Mouse (Mus musculus) midbrain, embryonic 12.5 days (tissue): ENCODE measurements around the gene Hsf2bp. TPM values are rescaled to one million over a fixed set of nuclear protein-coding genes. Genes with fewer than 3 reads are reported as not detected.

Experiments
- ATAC-seq: fragments of 200-750 bp; cut with Nextera tagmentation; 2 replicates; pipeline ENCODE4 v1.8.0; 2017; ENCODE audit warnings: low read depth, moderate TSS enrichment, moderate library complexity; ENCODE audit not compliant: low FRiP score
- H3K27ac ChIP-seq: fragments of 300-500 bp; sonication (generic); replicated peaks from 2 replicates; pipeline ENCODE4 v1.5.1; 2016; ENCODE audit warnings: mild to moderate bottlenecking
- H3K27me3 ChIP-seq: fragments of 300-500 bp; sonication (generic); 2 replicates; pipeline ENCODE4 v1.6.1; 2016; ENCODE audit warnings: mild to moderate bottlenecking
- H3K36me3 ChIP-seq: fragments of 300-500 bp; sonication (generic); 2 replicates; pipeline ENCODE4 v1.6.1; 2016
- H3K4me1 ChIP-seq: fragments of 300-500 bp; sonication (generic); 2 replicates; pipeline ENCODE4 v1.6.1; 2016
- H3K4me2 ChIP-seq: fragments of 300-500 bp; sonication (generic); replicated peaks from 2 replicates; pipeline ENCODE4 v1.6.1; 2016; ENCODE audit warnings: mild to moderate bottlenecking, moderate library complexity
- H3K4me3 ChIP-seq: fragments of 300-500 bp; sonication (generic); 2 replicates; pipeline ENCODE4 v1.5.1; 2016; ENCODE audit warnings: mild to moderate bottlenecking
- H3K9ac ChIP-seq: fragments of 300-500 bp; sonication (generic); replicated peaks from 2 replicates; pipeline ENCODE4 v1.6.1; 2016; ENCODE audit warnings: mild to moderate bottlenecking, moderate library complexity
- H3K9me3 ChIP-seq: fragments of 300-500 bp; sonication (generic); 2 replicates; pipeline ENCODE4 v1.6.1; 2016; ENCODE audit warnings: mild to moderate bottlenecking
- WGBS: fragments of 180-500 bp; shearing (Covaris S2); methylation state at CpG from one replicate; pipeline ENCODE4 v1.1.7; 2016; 5-methylcytosine and 5-hydroxymethylcytosine counted together
- polyA plus RNA-seq: library from polyadenylated mRNA; unstranded; fragments of >200 nt; fragmentation: Nextera tagmentation; extraction: Ambion mirVana; gene quantifications from 2 replicates; pipeline ENCODE4 v1.2.1, GENCODE M21; 2016

Hsf2bp gene
- polyA plus RNA-seq, 1 experiment from 2014 or later: 0.66 TPM

DNA sequence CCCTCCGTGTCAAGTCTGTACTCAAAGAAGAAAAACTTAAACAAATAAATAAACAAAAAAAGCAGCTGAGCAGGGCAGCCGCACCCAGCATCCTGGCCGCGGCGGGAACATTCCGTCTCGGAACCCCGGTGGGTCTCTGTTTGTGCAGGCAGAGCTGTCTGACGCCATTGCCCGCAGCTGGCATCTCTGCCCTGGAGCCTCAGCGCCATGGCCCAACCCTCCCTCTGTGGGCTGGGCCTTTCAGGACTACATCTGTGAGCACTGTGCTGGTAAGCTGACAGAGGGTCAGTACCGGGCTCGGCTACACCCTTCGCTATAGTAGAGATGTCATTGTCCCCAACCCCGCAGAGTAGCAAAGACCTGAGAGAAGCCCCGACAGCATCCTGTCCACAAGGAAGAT is 123.8 kb downstream of the Hsf2bp start:
- Histone ChIP-seq H3K4me1 (peaks cover 11% of the 10 kb centered on the region; the same call in 1 of the 2 replicates), H3K9me3 (no peaks in the 10 kb centered on the region), H3K9ac (no peak overlapping the region), H3K4me3 (no peak overlapping the region), H3K27ac (no peak overlapping the region), H3K4me2 (no peak overlapping the region), H3K36me3 (no peaks in the 10 kb centered on the region), H3K27me3 (no peaks in the 10 kb centered on the region)
- 84% methylated on average over 16 of the region's 16 CpGs for WGBS
- no peak for ATAC-seq

DNA sequence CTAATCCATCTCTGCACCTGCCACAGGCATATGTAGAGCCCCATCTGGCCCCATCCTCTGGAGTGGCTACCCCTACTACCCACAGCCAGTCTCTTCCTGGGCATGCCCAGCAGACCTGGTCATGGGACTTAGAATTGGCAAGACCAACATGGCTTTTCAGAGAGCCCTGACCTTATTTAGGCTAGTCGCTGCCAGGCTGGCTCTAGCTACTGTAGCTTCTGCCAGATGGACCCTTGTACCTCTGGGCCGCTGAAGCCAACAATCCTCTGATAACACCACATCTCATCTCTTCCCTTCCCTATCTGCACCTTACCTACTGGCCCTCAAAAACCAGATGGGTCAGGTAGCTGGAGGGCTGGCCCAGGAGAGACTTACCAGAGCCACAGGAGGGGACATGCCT is 127.2 kb downstream of the Hsf2bp start:
- H3K27ac ChIP-seq: no peak overlapping the region

DNA sequence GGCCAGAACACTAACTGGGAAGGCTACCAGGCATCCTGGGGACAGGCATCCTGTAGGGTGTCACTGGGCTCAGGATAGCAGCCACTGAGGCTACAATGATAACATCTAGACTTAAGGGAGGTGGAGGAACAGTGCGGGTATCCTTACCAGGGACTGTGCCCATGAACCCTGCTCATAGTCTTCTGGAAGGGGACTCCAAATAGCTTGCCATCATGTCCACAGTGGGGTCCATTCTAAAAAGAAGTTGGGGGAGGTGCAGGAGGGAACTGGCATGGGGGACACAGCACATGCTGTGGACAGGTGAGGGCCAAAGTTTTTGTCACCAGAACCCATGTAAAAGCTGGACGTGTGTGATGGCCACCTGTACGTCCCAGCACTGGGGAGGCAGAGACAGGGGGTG is 129.7 kb downstream of the Hsf2bp start:
- WGBS: 91% methylated on average over 3 of the region's 3 CpGs
- Histone ChIP-seq H3K4me3 (no peak overlapping the region), H3K4me1 (no peaks in the 10 kb centered on the region), H3K9ac (no peak overlapping the region), H3K9me3 (no peaks in the 10 kb centered on the region), H3K4me2 (no peak overlapping the region), H3K36me3 (no peaks in the 10 kb centered on the region), H3K27me3 (no peaks in the 10 kb centered on the region), H3K27ac (no peak overlapping the region)
- no peak for ATAC-seq

More for the DNA sequence above, 127.2 kb downstream of the Hsf2bp start:
- Histone ChIP-seq H3K36me3 (no peaks in the 10 kb centered on the region), H3K27me3 (no peaks in the 10 kb centered on the region), H3K9ac (no peak overlapping the region), H3K4me1 (0 out of 2 replicates have a peak, but pooled peaks cover 8% of the 10 kb centered on the region), H3K4me3 (no peak overlapping the region), H3K4me2 (no peak overlapping the region), H3K9me3 (no peaks in the 10 kb centered on the region)
- 93% methylated on average over 2 of the region's 2 CpGs for WGBS
- no peak for ATAC-seq

DNA sequence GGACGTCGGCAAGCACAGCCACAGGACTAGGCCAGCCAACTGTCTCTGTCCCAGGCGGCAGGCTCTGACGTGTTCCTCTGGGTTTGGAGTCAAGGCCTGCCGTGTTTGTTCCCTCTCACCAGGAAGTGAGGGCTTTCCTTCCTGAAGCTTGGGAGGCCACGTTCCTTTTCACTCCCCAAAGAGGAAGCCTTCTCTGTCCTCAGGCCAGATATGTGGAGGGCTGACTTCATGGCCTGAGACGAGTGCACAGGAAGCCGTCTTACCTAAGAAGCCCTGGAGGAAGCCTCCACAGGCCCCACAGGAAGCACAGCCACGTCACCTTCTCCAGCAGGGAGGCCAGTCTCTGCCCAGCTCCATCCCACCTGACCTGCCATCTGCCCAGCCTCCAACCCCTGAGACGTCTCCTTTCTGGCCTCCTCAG is 130.3 kb downstream of the Hsf2bp start:
- ATAC-seq: no peak
- no peak overlapping the region for H3K4me3 ChIP-seq
- H3K27me3 ChIP-seq: no peaks in the 10 kb centered on the region
- no peaks in the 10 kb centered on the region for H3K36me3 ChIP-seq
- H3K4me2 ChIP-seq: no peak overlapping the region
- WGBS: 70% methylated on average over 10 of the region's 10 CpGs
- H3K9ac ChIP-seq: no peak overlapping the region
- no peaks in the 10 kb centered on the region for H3K9me3 ChIP-seq
- H3K4me1 ChIP-seq: no peaks in the 10 kb centered on the region
- H3K27ac ChIP-seq: no peak overlapping the region

DNA sequence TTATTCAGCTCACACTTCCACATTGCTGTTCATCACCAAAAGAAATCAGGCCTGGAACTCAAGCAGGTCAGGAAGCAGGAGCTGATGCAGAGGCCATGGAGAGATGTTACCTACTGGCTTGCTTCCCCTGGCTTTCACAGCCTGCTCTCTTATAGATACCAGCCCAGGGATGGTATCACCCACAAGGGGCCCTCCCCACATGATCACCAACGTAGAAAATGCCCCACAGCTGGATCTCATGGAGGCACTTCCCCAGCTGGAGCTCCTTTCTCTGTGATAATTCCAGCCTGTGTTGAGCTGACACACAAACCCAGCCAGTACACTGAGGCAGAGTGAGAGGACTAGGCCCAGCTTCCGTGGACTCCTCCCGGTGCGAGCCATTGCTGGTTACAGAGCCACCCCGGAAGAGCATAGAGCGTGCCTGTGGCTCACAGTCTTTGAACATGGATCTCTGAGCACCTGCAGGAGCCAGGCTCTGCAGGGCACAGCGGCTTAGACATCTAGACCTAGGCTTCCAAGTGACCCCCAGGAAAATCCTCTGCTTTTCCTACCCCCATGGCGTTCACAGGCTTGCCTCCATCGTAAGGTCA is 130.9 kb downstream of the Hsf2bp start:
- WGBS: 87% methylated on average over 9 of the region's 9 CpGs
- H3K27me3 ChIP-seq: no peaks in the 10 kb centered on the region
- no peak overlapping the region for H3K27ac ChIP-seq

DNA sequence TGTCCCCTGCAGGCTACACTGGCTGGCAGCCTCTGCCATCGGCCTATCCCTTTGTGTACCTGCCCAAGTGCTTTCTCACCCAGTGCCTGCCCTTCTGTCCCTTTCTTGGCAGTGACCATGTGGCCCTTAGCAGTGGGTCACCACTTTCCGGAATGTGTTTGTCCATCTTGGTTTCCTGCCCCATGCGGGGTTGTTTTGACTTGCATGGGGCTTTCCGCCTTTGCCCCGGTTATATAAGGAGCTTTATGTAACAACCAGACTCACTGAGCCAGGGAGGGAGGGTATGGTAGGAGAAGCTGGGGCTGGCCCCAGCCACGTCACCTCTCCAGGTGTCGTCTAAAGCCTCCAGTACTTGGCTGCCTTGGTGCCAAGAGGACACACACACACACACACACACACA is 132.1 kb downstream of the Hsf2bp start:
- Histone ChIP-seq H3K4me3 (no peak overlapping the region), H3K4me1 (no peaks in the 10 kb centered on the region), H3K27me3 (no peaks in the 10 kb centered on the region), H3K9me3 (no peaks in the 10 kb centered on the region), H3K27ac (no peak overlapping the region), H3K9ac (no peak overlapping the region), H3K4me2 (no peak overlapping the region), H3K36me3 (no peaks in the 10 kb centered on the region)
- 83% methylated on average over 7 of the region's 7 CpGs for WGBS
- no peak for ATAC-seq

More for the DNA sequence above, 130.9 kb downstream of the Hsf2bp start:
- ATAC-seq: no peak
- Histone ChIP-seq H3K9me3 (no peaks in the 10 kb centered on the region), H3K4me2 (no peak overlapping the region), H3K36me3 (no peaks in the 10 kb centered on the region), H3K9ac (no peak overlapping the region), H3K4me1 (no peaks in the 10 kb centered on the region), H3K4me3 (no peak overlapping the region)

DNA sequence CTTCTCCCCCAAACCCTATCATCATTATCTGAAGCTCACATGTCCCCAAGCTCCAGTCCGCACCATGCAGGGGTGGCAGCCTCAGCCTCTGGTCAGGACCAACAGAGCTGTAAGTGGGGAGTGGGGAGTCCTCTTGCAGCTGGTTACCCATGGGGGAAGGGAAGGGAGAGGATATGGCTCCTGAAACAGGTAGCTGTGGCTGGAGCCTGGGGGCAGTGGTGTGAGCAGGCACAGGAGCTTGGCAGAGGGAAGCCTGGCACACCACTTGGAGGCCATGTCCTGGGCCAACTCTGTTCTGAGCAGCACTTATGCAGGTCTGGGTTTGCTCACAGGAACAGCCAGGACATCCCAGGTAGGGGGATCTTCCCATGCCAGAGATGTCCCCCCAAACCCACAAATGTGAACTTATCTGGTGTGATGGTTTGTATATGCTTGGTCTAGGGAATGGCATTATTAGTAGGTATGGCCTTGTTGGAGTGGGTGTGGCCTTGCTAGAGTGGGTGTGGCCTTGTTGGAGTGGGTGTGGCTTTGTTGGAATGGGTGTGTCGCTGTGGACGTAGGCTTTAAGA is 133.4 kb downstream of the Hsf2bp start:
- no peak overlapping the region for H3K9ac ChIP-seq
- H3K4me1 ChIP-seq: no peaks in the 10 kb centered on the region
- ATAC-seq: no peak
- H3K9me3 ChIP-seq: no peaks in the 10 kb centered on the region
- H3K27me3 ChIP-seq: no peaks in the 10 kb centered on the region
- WGBS: 69% methylated on average over 3 of the region's 3 CpGs
- no peak overlapping the region for H3K27ac ChIP-seq
- H3K4me3 ChIP-seq: no peak overlapping the region
- H3K36me3 ChIP-seq: no peaks in the 10 kb centered on the region
- H3K4me2 ChIP-seq: no peak overlapping the region

DNA sequence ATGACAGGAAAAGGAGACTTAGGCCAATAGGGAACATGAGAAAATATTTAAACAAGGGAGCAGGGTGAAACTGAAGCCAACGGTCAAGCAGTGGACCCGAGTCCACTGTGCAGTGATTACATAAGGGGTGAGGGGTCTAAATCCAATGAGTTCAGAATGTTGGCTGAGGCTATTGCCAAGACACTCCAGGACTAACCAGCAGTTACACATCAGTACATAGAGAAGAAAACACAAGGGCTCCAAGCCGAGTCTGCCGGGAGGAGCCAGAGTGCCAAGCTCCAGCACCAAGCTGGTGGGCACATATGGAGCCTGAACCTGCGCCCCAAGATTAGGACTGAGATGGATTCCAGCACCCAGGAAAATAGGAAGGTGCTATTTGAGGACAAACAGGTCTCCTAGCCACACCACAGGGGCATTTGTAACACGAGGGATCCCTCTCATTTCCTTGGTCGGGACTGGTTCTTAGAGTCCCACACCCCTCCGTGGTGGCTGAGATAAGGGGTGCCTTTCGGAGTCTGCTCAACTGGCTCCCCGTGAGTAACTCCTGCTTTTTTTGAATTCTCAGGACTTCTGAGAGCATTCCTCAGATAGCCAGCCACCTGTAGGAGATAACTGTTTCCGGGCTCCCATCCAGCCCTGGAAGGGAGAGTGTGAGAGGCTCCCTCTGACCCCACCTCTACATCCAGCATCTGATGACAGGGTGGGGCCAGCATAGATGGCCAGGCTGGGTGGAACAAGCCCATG is 134.5 kb downstream of the Hsf2bp start:
- Histone ChIP-seq H3K4me3 (no peak overlapping the region), H3K4me1 (no peaks in the 10 kb centered on the region), H3K27me3 (no peaks in the 10 kb centered on the region), H3K9me3 (no peaks in the 10 kb centered on the region), H3K9ac (no peak overlapping the region), H3K36me3 (no peaks in the 10 kb centered on the region), H3K4me2 (no peak overlapping the region), H3K27ac (no peak overlapping the region)
- ATAC-seq: no peak
- 81% methylated on average over 11 of the region's 11 CpGs for WGBS

DNA sequence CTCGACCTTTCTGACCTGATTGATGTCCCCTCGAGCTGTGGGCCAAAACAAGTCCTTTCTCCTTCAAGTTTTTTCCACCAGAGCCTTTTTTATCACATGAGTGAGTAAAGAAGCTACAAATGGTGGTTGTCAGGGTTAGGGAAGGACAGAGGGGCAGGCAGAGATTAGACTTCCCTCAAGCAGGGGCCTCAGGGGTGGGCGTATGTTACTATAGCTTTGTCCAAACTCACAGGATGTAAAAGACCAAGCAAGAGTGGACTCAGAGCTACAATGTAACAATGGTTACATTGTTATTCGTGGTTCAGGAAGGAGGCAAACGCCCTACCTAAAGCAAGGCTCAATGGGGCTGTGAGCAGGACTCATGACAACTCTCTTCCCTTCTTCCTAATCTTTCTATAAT is 137.2 kb downstream of the Hsf2bp start:
- WGBS: 65% methylated on average over 5 of the region's 5 CpGs
- H3K36me3 ChIP-seq: no peaks in the 10 kb centered on the region

DNA sequence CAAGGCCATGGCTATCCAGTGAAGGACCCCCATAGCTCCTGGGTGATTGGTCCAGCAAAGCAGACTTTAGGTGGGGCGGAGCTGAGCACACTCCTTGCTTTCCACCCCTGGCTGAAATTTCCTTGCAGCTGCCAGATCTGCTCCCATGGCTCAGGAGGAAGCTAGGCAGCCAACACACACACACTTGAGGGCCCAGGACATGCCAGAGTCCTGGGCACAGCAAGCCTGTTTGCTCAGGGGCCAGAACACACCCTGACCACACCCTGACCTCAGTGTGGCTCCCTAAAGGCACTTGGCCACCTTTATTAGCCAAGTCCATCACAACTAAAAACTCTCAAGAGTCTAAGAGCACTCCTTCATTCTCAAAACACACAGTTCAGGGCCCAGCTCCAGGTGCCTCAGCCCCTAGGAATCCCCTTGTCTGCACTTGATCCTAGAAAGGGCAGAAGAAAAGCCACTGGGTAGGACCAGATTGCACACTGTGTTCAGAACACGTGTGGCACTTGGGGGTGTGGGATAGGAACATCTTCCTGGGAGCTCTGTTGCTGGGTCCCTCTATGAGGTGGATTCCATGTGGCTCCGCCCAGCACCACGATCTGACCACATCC is 138.9 kb downstream of the Hsf2bp start:
- no peak for ATAC-seq
- H3K27me3 ChIP-seq: no peaks in the 10 kb centered on the region

More for the DNA sequence above, 137.2 kb downstream of the Hsf2bp start:
- no peak for ATAC-seq
- no peaks in the 10 kb centered on the region for H3K9me3 ChIP-seq
- H3K9ac ChIP-seq: no peak overlapping the region
- H3K4me2 ChIP-seq: no peak overlapping the region
- no peak overlapping the region for H3K27ac ChIP-seq
- H3K4me1 ChIP-seq: no peaks in the 10 kb centered on the region
- no peak overlapping the region for H3K4me3 ChIP-seq
- no peaks in the 10 kb centered on the region for H3K27me3 ChIP-seq

DNA sequence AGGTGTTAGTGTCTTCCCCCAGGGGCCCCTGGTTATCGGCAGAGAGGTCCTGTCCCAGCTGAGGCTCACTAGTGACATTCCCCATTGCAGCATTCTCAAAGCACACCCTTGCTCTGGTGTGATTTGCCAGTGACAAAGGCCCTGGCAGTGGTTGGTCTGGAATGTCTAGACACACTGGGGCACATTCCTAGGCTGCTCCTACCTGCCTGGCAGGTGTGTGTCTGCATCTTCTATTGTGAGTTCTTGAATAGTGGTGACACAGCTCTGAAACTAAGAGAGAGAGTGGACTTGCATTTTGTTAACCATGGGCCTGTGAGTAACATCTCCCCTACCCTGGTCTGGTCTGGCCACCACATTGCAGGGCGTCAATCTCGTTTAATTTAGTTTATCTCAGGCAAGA is 139.4 kb downstream of the Hsf2bp start:
- Histone ChIP-seq H3K27ac (no peak overlapping the region), H3K4me1 (peaks cover 4% of the 10 kb centered on the region; the same call in 1 of the 2 replicates), H3K9ac (no peak overlapping the region), H3K27me3 (no peaks in the 10 kb centered on the region), H3K36me3 (no peaks in the 10 kb centered on the region), H3K4me2 (no peak overlapping the region), H3K9me3 (no peaks in the 10 kb centered on the region), H3K4me3 (no peak overlapping the region)
- no peak for ATAC-seq
- 84% methylated on average over 3 of the region's 3 CpGs for WGBS

More for the DNA sequence above, 138.9 kb downstream of the Hsf2bp start:
- H3K4me3 ChIP-seq: no peak overlapping the region
- no peaks in the 10 kb centered on the region for H3K36me3 ChIP-seq
- WGBS: 76% methylated on average over 4 of the region's 4 CpGs
- no peak overlapping the region for H3K9ac ChIP-seq
- no peak overlapping the region for H3K27ac ChIP-seq
- H3K4me2 ChIP-seq: no peak overlapping the region
- H3K9me3 ChIP-seq: no peaks in the 10 kb centered on the region
- peaks cover 4% of the 10 kb centered on the region; the same call in 1 of the 2 replicates for H3K4me1 ChIP-seq

DNA sequence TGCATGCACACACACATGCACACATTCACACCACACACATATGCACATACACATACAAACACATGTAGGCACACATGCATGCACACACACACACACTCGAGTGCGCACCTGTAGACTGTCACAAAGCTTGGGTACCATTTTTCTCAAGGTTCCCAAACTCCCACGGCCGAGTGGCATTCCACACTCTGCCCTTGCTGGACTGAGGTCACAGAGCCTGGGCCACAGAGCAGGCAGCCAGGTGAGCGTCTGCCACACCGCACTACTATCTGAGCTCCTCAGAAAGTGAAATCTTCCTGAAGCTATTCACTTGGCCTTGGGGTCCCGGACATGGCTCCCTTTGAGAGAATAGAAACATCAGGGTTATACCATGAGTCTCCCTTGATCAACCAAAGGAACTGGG is 139.8 kb downstream of the Hsf2bp start:
- no peak for ATAC-seq
- no peak overlapping the region for H3K9ac ChIP-seq
- peaks cover 4% of the 10 kb centered on the region; the same call in 1 of the 2 replicates for H3K4me1 ChIP-seq
- no peaks in the 10 kb centered on the region for H3K9me3 ChIP-seq
- WGBS: 93% methylated on average over 7 of the region's 7 CpGs
- no peak overlapping the region for H3K4me2 ChIP-seq
- no peaks in the 10 kb centered on the region for H3K36me3 ChIP-seq
- H3K27ac ChIP-seq: no peak overlapping the region
- H3K4me3 ChIP-seq: no peak overlapping the region
- no peaks in the 10 kb centered on the region for H3K27me3 ChIP-seq
